33 mouse cellular contexts compared by ENCODE assay signal in genomic region chr9:78308122-78308521, GRCm38 (mm10). TPM values are rescaled to one million over a fixed set of nuclear protein-coding genes. Genes with fewer than 3 reads are reported as not detected.
"Had no signal": no experiment of that assay in that cellular context is flagged by ENCODE, and none has a peak within 500 bp of the region (broad histone marks: within the 10 kb centered on the region; RNA-seq: fewer than 3 reads in every experiment).

No protein-coding gene starts in this region.

RNA-seq across cellular contexts. Expression of gene Omt2a, which starts 6.5 kb away (rescaled TPM):
- total RNA-seq: common myeloid progenitor, adult 5-6 weeks; forebrain, postnatal 0 days; gastrocnemius, adult 18-20 months; gastrocnemius, adult 2 months; gastrocnemius, adult 8-10 months; gastrocnemius, postnatal 10 days; gastrocnemius, postnatal 14 days; gastrocnemius, postnatal 25 days; gastrocnemius, postnatal 36 days; gastrocnemius, postnatal 4 days; granulocyte monocyte progenitor cell, adult 5-6 weeks; heart, adult 18-20 months; heart, adult 2 months; heart, adult 8-10 months had no signal
- polyA plus RNA-seq: cortical plate, adult 2 months; embryonic facial prominence, embryonic 10.5 days; embryonic facial prominence, embryonic 11.5 days; embryonic facial prominence, embryonic 12.5 days; embryonic facial prominence, embryonic 13.5 days; embryonic facial prominence, embryonic 14.5 days; embryonic facial prominence, embryonic 15.5 days; erythroblast, embryonic 14.5 days; forebrain, embryonic 10.5 days; forebrain, embryonic 11.5 days; forebrain, embryonic 12.5 days; forebrain, embryonic 13.5 days; forebrain, embryonic 14.5 days; forebrain, embryonic 15.5 days; forebrain, embryonic 16.5 days; forebrain, postnatal 0 days; frontal cortex, adult 2 months; gonadal fat pad, adult 2 months; heart, adult 2 months; heart, embryonic 10.5 days; heart, embryonic 11.5 days had no signal

RNA-seq across cellular contexts. Expression of gene Gm10639, which starts 18.4 kb away (rescaled TPM):
- total RNA-seq: common myeloid progenitor, adult 5-6 weeks; forebrain, postnatal 0 days; gastrocnemius, adult 18-20 months; gastrocnemius, adult 2 months; gastrocnemius, postnatal 10 days; gastrocnemius, postnatal 14 days; gastrocnemius, postnatal 25 days; gastrocnemius, postnatal 36 days; gastrocnemius, postnatal 4 days; granulocyte monocyte progenitor cell, adult 5-6 weeks had no signal
- polyA plus RNA-seq: cortical plate, adult 2 months; embryonic facial prominence, embryonic 10.5 days; embryonic facial prominence, embryonic 11.5 days; embryonic facial prominence, embryonic 12.5 days; embryonic facial prominence, embryonic 13.5 days; embryonic facial prominence, embryonic 14.5 days; erythroblast, embryonic 14.5 days; forebrain, embryonic 10.5 days; forebrain, embryonic 11.5 days; forebrain, embryonic 12.5 days; forebrain, embryonic 13.5 days; forebrain, embryonic 14.5 days; forebrain, embryonic 15.5 days; forebrain, embryonic 16.5 days; forebrain, postnatal 0 days; frontal cortex, adult 2 months; gonadal fat pad, adult 2 months; heart, embryonic 10.5 days; heart, embryonic 11.5 days had no signal

RNA-seq across cellular contexts. Expression of gene Omt2b, which starts 19.3 kb away (rescaled TPM):
- total RNA-seq: common myeloid progenitor, adult 5-6 weeks; forebrain, postnatal 0 days; gastrocnemius, adult 18-20 months; gastrocnemius, adult 2 months; gastrocnemius, adult 8-10 months; gastrocnemius, postnatal 10 days; gastrocnemius, postnatal 14 days; gastrocnemius, postnatal 25 days; gastrocnemius, postnatal 36 days; gastrocnemius, postnatal 4 days; granulocyte monocyte progenitor cell, adult 5-6 weeks; heart, adult 18-20 months; heart, adult 2 months; heart, adult 8-10 months had no signal
- polyA plus RNA-seq: cortical plate, adult 2 months; embryonic facial prominence, embryonic 10.5 days; embryonic facial prominence, embryonic 11.5 days; embryonic facial prominence, embryonic 12.5 days; embryonic facial prominence, embryonic 13.5 days; embryonic facial prominence, embryonic 14.5 days; embryonic facial prominence, embryonic 15.5 days; erythroblast, embryonic 14.5 days; forebrain, embryonic 10.5 days; forebrain, embryonic 11.5 days; forebrain, embryonic 12.5 days; forebrain, embryonic 13.5 days; forebrain, embryonic 14.5 days; forebrain, embryonic 15.5 days; forebrain, embryonic 16.5 days; forebrain, postnatal 0 days; frontal cortex, adult 2 months; gonadal fat pad, adult 2 months; heart, adult 2 months; heart, embryonic 10.5 days; heart, embryonic 11.5 days had no signal

RNA-seq across cellular contexts. Expression of gene Gsta2, which starts 47.5 kb away (rescaled TPM):
- total RNA-seq: common myeloid progenitor, adult 5-6 weeks; forebrain, postnatal 0 days; gastrocnemius, adult 2 months; gastrocnemius, adult 8-10 months; gastrocnemius, postnatal 10 days; gastrocnemius, postnatal 14 days; gastrocnemius, postnatal 25 days; gastrocnemius, postnatal 36 days; gastrocnemius, postnatal 4 days; granulocyte monocyte progenitor cell, adult 5-6 weeks had no signal
- polyA plus RNA-seq: embryonic facial prominence, embryonic 10.5 days; embryonic facial prominence, embryonic 11.5 days; embryonic facial prominence, embryonic 12.5 days; erythroblast, embryonic 14.5 days; forebrain, embryonic 10.5 days; forebrain, embryonic 11.5 days; forebrain, embryonic 12.5 days; forebrain, embryonic 13.5 days; forebrain, embryonic 14.5 days; forebrain, embryonic 15.5 days; forebrain, embryonic 16.5 days; forebrain, postnatal 0 days; frontal cortex, adult 2 months; heart, embryonic 10.5 days; heart, embryonic 11.5 days had no signal

RNA-seq across cellular contexts. Expression of gene Gm3776, which starts 51.2 kb away (rescaled TPM):
- total RNA-seq: common myeloid progenitor, adult 5-6 weeks; forebrain, postnatal 0 days; gastrocnemius, adult 2 months; gastrocnemius, adult 8-10 months; gastrocnemius, postnatal 10 days; gastrocnemius, postnatal 14 days; gastrocnemius, postnatal 25 days; gastrocnemius, postnatal 36 days; gastrocnemius, postnatal 4 days; granulocyte monocyte progenitor cell, adult 5-6 weeks had no signal
- polyA plus RNA-seq: cortical plate, adult 2 months; embryonic facial prominence, embryonic 10.5 days; embryonic facial prominence, embryonic 11.5 days; embryonic facial prominence, embryonic 13.5 days; erythroblast, embryonic 14.5 days; forebrain, embryonic 10.5 days; forebrain, embryonic 11.5 days; forebrain, embryonic 12.5 days; forebrain, embryonic 13.5 days; forebrain, embryonic 14.5 days; forebrain, embryonic 15.5 days; forebrain, embryonic 16.5 days; forebrain, postnatal 0 days; frontal cortex, adult 2 months; gonadal fat pad, adult 2 months; heart, embryonic 10.5 days; heart, embryonic 11.5 days had no signal
